8 mouse cellular contexts compared by ENCODE assay signal in the genomic region with DNA sequence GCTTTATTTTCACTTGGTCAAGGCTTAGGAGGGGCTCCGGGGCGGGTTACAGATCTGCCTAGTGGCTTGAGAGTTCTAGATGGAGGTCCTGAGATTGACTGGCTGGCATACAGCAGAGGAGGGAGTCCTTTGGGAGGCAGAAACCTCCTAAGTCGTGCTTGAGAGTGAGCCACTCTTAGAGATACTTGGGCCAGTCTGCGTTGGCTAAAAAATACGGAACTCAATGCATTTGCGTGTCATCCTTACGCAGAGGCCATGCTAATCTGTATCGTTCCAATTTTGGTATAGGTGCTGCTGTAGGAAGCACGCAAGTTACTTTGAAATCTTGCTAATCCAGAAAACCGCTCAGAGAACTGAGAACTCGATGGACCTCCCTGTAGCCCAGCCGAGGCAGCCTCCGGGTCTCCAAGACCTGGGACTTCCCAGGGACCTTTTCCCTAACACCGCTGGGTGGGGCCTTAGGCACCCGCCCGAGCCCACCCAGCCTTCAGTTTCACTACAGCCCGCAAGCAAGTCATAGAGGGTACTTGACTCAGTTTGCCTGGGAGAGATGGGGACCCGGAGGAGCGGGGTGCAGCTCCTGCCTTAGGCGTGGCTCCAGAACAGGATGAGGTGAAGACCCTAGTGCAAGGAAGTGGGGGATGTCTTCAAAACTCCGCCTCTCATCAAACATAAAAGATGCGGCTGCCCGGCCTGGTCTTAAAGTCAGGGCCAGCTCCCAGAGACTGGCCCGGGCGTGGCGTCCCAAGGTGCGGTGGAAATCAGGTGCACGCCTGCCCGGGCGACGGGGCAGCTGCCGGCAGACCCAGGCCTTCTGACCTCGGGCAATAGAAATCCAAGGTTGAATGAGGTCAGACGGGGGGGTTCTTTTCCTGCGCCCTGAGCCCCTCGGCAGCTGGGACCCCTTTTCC. TPM values are rescaled to one million over a fixed set of nuclear protein-coding genes. Genes with fewer than 3 reads are reported as not detected.
DNase-seq lines count a peak whose midpoint lies in the region; ATAC-seq and TF ChIP-seq lines count a peak whose summit lies in the region.

No protein-coding gene starts in this region.

- WGBS in forebrain, embryonic 13.5 days, result 5% methylated on average over 36 of the region's 36 CpGs
- 4% methylated on average over 36 of the region's 36 CpGs for WGBS in liver, embryonic 12.5 days (ENCODE audit: insufficient replicate concordance)
- 2% methylated on average over 35 of the region's 36 CpGs for WGBS in stomach, postnatal 0 days

- TF ChIP-seq EP300 in stomach, postnatal 0 days (optimal IDR thresholded peaks at IDR 0.05), result no peak

- no peak for TF ChIP-seq CTCF in E14TG2a.4 (conservative IDR thresholded peaks at IDR 0.05; ENCODE audit: low read length)
- no peak for TF ChIP-seq CTCF in stomach, postnatal 0 days (IDR thresholded peaks at IDR 0.05; ENCODE audit: low read depth)

- peak overlapping the region; percentile 99 for H3K4me3 ChIP-seq in E14TG2a.4 (replicated peaks; ENCODE audit: low read length)
- H3K4me3 ChIP-seq in forebrain, embryonic 13.5 days, result peak overlapping the region; percentile 90
- peak overlapping the region; percentile 89 for H3K4me3 ChIP-seq in liver, embryonic 12.5 days
- H3K4me3 ChIP-seq in stomach, postnatal 0 days (ENCODE audit: low read depth, low read length), result peak overlapping the region; percentile 97

- DNase-seq in embryo, embryonic 9.5 days (ENCODE audit: extremely low spot score), result peak; percentile 42
- DNase-seq in embryo, embryonic 10 days (ENCODE audit: low spot score), result no peak
- DNase-seq in stomach, postnatal 0 days (ENCODE audit: low spot score), result no peak
- DNase-seq in gastrocnemius, adult 8-10 months (ENCODE audit: low spot score in 2 of 2), result no peak
- no peak for DNase-seq in layer of hippocampus, adult 11-12 months (ENCODE audit: low spot score)

- no peaks in the 10 kb centered on the region for H3K27me3 ChIP-seq in E14TG2a.4 (ENCODE audit: insufficient read depth, low read length)
- no peaks in the 10 kb centered on the region for H3K27me3 ChIP-seq in forebrain, embryonic 13.5 days
- H3K27me3 ChIP-seq in liver, embryonic 12.5 days (replicated peaks), result no peaks in the 10 kb centered on the region
- no peaks in the 10 kb centered on the region for H3K27me3 ChIP-seq in stomach, postnatal 0 days (ENCODE audit: control insufficient read depth, insufficient read depth, low read length)

- peaks cover 76% of the 10 kb centered on the region for H3K4me1 ChIP-seq in E14TG2a.4 (replicated peaks; ENCODE audit: low read depth, low read length)
- peaks cover 48% of the 10 kb centered on the region for H3K4me1 ChIP-seq in forebrain, embryonic 13.5 days
- H3K4me1 ChIP-seq in liver, embryonic 12.5 days, result peaks cover 66% of the 10 kb centered on the region
- H3K4me1 ChIP-seq in stomach, postnatal 0 days (replicated peaks; ENCODE audit: control insufficient read depth, insufficient read depth), result peaks cover 25% of the 10 kb centered on the region

- no peaks in the 10 kb centered on the region for H3K9me3 ChIP-seq in E14TG2a.4 (ENCODE audit: low read length)
- H3K9me3 ChIP-seq in forebrain, embryonic 13.5 days (replicated peaks), result no peaks in the 10 kb centered on the region
- H3K9me3 ChIP-seq in liver, embryonic 12.5 days (replicated peaks), result no peaks in the 10 kb centered on the region
- no peaks in the 10 kb centered on the region for H3K9me3 ChIP-seq in stomach, postnatal 0 days (ENCODE audit: control insufficient read depth, low read length)

- peak overlapping the region; percentile 89 for H3K9ac ChIP-seq in forebrain, embryonic 13.5 days
- H3K9ac ChIP-seq in liver, embryonic 12.5 days, result peak overlapping the region; percentile 89
- peak overlapping the region; percentile 98 for H3K9ac ChIP-seq in stomach, postnatal 0 days (ENCODE audit: low read length)

- ATAC-seq in forebrain, embryonic 13.5 days, result no peak
- no peak for ATAC-seq in liver, embryonic 12.5 days
- ATAC-seq in stomach, postnatal 0 days (ENCODE audit: low FRiP score, low TSS enrichment), result no peak

- peak overlapping the region; percentile 96 for H3K4me2 ChIP-seq in forebrain, embryonic 13.5 days
- peak overlapping the region; percentile 98 for H3K4me2 ChIP-seq in liver, embryonic 12.5 days
- H3K4me2 ChIP-seq in stomach, postnatal 0 days (replicated peaks; ENCODE audit: low read depth), result peak overlapping the region; percentile 66

- peaks cover 28% of the 10 kb centered on the region for H3K36me3 ChIP-seq in E14TG2a.4 (ENCODE audit: insufficient read depth, low read length)
- H3K36me3 ChIP-seq in forebrain, embryonic 13.5 days (ENCODE audit: poor library complexity, severe bottlenecking), result no peaks in the 10 kb centered on the region
- no peaks in the 10 kb centered on the region for H3K36me3 ChIP-seq in liver, embryonic 12.5 days
- H3K36me3 ChIP-seq in stomach, postnatal 0 days (ENCODE audit: control insufficient read depth, insufficient read depth, low read length), result no peaks in the 10 kb centered on the region

- no peak overlapping the region; the same call in 1 of the 2 replicates for H3K27ac ChIP-seq in forebrain, embryonic 13.5 days
- H3K27ac ChIP-seq in liver, embryonic 12.5 days, result peak overlapping the region; percentile 93
- peak overlapping the region; percentile 98 for H3K27ac ChIP-seq in stomach, postnatal 0 days (replicated peaks)

RNA-seq across cellular contexts. Expression of a gene that starts 1.3 kb away (rescaled TPM):
- polyA plus RNA-seq in forebrain, embryonic 13.5 days (2015; fragmentation: Nextera tagmentation; extraction: Ambion mirVana), result 13.4 and 14.4 TPM in 2 replicates
- polyA plus RNA-seq in liver, embryonic 12.5 days (2016; fragmentation: Nextera tagmentation; extraction: Ambion mirVana), result 32.5 and 34.2 TPM in 2 replicates
- 27.9 and 32.9 TPM in 2 replicates for polyA plus RNA-seq in stomach, postnatal 0 days (2015; fragmentation: Nextera tagmentation; extraction: Ambion mirVana)
- 10 to 100 TPM; 33.4 to 51.3 (median 39.4) TPM for total RNA-seq in gastrocnemius, adult 8-10 months (2022)
